Mouse (Mus musculus): ENCODE data around the gene Kcnip4.
A peak's percentile ranks its signal among the peaks of the same experiment; 100 is the strongest.

Gene Kcnip4

DNA sequence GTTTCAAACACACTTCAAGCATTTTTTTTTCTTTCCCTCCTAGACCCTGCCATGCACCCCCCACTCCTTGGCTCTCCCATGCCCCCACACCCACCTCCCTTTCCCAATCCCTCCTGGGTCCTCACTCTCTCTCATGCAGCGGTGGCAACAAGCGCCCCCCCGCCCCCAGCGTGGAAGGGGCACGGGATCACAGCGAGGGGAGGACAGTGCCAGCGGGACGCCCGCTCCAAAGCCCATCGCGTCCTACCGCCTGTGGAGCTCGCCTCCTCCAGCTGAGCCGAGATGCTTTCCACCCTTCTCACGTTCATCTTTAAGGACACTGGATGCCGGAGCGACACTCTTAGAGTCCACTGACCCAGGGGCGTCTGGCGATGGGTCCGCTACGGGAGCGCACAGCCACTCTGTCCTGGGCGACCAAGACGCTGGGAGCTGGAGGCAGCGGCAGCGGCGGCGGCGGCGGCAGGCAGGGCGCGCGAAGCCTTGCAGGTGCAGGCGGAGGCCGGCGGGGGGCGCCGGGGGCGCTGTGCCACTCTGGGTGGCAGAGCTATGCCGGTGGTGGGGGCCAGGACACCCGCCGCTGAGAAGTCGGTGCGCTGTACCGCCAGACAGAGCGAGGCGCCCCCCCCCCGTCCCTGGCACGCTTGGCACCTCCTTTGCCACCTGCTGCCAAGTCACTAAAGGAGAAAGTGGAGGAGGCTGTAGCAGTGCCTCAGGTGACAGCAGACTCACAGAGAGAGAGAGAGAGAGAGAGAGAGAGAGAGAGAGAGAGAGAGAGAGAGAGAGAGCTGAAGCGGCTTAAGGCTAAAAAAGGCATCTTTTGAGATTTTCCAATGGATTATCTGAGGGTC lies at the start of gene Kcnip4:
Kcnip4 (minus strand) TSS at position 514 of the 848 bp plus-strand sequence.
- DNase-seq: peak; percentile 16

DNA sequence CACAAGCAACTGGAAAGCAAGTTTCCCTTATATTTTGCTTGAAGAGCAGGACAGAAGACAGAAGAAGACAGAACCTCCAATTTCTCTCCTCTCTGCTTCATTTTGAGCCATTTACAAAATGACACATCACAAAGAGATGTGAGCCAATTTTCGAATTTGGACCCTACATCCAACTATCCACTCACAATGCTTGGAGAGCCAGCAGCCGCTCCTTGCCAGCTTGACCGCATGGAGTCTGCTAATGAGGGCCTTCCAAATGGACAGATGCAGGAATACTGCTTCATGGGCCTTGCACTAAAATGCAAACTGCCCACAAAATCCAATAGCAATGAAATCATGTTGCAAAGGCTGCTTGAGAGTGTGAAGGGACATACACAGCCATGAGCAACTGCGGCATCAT lies 47.2 kb upstream of the Kcnip4 start:
- no peak for DNase-seq

DNA sequence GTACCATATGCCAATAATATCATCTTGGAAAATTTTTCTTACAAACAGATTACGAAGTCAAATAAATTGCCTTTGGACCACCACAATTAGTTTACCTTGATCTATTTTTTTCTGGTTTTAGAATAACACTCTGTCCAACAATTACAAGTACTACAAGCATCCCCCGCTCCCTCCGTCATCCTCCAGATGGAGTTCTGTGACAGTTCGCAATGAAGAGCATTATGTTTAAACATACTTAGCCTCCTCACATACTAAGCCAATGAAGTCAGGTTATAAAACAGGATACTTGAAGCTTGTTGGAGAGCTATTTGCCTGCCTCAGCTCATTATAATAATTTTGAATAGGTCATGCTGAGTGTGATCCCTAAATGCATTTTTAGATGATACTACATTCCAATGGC lies 39.0 kb upstream of the Kcnip4 start:
- no peak for DNase-seq

DNA sequence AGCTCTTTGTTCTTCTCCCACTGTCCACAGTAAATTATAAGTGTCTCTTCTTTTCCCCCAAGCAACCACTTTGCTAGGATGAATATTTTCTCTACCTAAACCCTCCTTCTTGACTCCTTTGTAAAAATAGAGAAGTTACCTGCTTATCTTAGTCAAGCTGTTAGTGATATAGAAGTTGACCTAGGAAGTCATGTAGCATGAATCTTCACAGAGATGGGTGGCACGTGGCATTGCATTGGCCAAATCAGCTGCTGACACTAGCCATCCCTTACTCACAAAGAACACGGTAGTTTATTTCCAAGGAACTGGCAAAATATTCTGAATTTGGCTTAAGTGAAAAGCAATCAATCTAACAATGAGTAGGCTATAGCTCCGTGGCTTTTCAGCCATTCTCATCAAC lies 32.7 kb upstream of the Kcnip4 start:
- DNase-seq: no peak

DNA sequence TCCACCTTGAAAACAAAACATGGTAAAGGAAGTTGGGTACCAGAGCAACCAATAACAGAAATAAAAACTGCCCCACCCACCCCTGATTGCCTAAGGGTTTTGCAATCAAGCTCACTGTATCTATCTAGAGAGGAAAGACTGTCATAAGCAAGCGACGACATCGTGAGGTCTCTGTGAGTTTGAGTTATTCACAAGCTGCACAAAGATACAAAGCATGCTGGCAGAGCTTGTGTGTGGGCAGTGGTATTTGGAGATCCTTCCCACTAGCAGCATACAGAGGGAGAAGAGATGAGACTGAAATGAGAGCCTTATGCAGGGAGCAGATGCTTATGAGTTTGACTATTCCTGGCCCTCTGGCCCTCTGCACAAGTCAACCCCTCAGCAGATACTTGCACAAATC lies 23.2 kb upstream of the Kcnip4 start:
- no peak for DNase-seq

DNA sequence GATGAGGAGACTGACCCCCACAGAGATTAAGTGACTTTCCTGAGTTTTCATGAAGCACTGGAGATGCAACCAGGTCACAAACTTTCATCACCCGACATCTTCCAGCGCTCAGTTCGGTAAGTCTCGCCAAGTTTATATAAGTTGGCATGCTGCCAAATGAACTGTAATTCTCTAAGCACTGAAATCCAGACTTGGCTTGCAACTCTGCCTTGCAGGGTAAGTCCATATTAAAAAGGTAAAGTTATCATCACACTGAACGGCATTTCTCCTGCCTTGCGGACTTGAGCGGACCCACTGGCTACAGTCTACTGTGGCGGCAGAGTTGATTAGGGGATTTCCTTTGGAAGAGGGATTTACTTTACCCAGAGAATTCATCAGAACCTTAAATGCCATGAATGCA lies 4.7 kb upstream of the Kcnip4 start:
- DNase-seq: peak; percentile 10

DNA sequence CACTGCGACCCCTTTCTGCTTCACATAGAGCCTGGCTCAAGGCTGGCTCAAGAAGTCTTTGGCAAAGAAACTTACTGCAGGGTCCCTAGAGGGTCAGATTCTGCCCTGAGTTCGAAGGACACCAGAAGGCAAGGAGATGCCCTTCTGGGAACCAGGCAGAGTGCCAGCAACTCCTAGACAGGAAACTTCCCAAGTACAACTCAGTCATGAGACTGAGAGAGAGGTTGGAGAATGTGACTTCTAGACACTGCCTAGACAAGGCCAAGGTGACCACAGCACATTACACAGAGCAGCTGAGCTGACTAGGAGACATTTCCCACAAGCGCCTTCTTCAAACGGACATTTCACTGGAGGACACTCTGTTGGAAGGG lies 520 bp upstream of the Kcnip4 start:
- peak; percentile 33 for DNase-seq

DNA sequence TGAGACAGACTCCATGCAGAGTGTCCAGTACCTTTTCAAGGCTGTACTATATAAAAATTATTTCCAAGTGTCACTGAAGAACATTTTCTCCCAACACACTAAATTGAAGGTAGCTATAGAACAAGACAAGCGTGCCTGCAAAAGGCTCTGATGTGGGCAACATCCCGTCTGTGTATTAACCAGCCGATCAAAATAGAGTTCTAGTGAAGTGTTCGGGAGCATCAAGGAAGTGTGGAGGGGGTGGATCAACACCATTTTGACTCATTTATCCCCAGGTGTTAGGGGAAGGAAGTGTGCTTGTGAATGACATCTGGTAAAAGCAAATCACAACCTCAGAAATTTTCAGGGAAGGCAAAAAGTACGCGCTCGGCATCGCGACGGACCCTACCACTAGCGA lies 712 bp downstream of the Kcnip4 start:
- DNase-seq: no peak

DNA sequence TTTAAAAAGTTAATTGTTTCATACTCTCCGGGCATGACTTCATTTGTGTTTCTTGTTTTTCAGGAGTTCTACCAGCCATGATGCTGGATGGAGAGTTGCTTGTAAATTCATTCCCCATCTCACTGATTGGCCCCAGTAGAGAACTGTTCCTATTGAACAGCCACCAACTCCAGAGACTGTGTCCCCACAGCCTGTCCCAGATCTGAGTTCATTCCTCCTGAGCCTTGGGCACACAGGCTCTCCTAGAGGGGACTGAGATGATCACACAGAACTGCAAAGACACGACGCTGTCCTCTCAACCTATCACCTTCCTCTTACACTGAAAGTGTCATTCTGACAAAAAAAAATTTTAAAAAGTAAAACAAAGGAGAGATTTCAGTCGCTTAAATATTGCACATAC lies 1.7 kb downstream of the Kcnip4 start:
- no peak for DNase-seq

DNA sequence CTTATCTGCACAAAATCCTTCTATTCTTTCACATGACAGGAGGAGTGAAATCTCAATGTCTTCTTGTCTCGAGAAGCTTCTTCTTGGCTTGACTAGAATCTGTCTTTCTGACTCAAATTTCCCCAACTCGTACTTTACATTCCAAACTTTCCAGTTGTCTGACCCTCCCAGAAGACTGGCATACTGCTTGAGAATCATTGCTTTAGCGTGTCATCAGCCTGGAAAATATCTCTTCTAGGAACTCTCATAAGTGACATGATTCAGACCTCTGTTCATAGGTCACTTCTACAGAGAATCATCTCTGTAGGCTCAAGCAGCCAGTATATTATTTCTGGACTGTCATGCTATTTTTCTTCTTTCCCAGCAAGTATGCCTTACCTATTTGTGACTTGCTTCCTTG lies 26.0 kb downstream of the Kcnip4 start:
- no peak for DNase-seq

DNA sequence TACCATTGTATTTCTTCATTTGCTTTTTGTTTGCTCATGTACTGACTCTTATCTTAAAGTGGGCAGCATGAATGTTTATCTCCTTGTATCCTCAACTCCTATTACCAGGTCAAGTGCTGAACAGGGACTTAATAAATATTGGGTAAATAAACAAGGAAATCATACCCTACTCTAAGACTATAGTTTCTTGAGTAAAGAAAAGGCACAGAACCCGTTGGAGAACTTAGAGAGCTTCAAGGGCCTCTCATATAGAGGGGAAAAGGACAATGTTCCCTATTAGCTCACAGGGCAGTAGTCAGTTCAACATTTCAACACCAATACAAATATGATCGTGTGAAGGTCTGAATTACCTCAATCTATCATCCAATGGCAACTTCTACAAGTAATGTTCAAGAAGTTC lies 37.4 kb downstream of the Kcnip4 start:
- DNase-seq: no peak

DNA sequence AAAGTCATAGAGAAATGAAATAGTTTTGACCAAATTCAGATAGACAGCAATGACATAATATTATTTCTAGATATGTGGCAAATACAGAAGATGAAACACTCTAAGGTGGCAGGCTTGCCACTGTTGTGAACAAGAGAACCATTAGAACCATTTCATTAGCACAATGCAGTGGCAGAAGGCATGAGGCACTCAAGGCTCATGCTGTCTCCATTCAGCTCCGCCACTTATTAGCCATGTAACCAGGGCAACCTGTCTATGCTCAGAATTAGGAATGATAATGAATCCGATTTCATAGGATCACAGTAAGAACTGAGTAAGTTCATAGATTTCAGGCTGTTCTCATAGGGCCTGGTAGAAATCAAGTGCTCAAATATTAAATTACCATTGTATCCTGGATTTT lies 54.0 kb downstream of the Kcnip4 start:
- DNase-seq: no peak

DNA sequence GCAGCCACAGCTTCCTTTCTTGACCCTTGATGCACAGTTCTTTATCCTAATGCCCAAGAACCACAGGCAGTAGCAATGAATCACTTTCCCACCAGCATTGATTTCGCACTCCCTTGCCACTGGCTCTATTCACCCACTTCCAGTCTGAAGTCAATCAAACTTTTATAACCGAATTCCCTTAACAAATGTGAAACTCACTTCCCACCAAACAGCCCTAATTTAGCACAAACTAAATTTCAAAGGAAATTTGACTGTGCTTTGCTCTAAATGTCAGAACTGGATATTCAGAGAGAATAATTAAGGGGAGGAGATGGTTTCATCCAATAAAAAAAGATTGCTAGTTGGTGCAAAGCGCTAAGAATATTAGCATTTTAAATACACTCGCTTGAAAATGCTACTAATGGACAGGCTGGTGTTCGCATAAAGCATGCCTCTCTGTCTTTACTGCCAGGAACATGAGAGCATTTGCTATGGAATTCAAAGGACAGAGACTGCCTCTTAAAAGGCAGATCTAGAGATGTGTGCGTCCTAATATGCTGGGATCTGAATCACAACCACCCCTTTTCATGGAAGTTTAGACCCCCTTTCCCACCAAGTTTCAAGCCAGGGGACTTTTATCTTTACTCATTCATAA lies 63.9 kb downstream of the Kcnip4 start:
- DNase-seq: no peak

DNA sequence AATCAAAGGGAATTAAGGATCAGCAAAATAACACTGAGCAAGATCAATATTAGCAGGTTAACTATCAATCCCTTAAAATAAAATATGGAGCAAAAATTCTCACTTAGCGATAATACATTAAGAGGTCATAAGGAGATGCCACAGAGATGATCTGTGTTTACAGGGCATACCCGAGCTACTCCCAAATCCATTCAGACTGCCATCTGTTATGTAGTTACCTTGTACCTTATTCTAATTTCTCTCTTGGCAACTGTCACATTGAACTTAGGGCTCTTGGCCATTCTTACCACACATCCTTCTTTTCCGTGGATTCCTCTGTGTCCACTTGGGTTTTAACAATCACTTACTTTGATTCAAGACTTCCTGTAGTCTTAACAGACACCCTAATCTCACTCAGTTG lies 71.6 kb downstream of the Kcnip4 start:
- no peak for DNase-seq

DNA sequence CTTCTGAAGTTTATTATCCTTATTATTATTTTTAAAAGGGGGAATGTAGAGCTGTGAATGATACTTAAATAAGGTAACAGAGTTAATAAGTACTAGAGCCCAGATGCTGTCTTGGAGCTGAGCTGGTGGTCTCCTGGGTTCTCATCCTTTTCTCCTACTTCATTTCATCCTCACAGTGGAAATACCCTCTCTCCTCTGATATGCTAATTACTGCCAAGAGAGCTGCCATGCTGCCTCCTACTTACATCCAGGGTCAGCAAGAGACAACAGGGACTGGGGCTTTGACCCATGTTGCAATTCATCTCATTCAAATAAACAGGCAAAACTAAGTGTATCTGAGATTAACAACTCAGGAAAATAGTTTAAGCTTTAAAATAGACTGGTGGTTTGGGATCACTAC lies 73.4 kb downstream of the Kcnip4 start:
- DNase-seq: no peak

DNA sequence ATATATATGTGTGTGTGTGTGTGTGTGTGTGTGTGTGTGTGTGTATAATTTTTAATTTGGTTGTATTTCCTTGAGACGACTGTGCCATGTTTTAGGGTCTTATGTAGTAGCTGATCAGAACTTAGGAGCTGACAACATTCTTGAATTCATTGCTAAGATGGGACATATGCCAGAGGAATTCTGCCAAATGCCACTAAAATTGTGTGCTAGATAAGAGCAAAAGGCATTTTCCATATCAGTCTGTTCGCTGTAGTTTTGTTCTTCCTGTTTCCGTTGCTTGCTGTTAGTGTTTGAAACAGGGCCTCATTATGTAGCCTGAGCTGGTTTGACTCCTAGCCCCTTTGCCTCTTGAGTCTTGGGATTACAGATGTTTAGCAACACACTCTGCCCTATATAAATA lies 73.8 kb downstream of the Kcnip4 start:
- no peak for DNase-seq

DNA sequence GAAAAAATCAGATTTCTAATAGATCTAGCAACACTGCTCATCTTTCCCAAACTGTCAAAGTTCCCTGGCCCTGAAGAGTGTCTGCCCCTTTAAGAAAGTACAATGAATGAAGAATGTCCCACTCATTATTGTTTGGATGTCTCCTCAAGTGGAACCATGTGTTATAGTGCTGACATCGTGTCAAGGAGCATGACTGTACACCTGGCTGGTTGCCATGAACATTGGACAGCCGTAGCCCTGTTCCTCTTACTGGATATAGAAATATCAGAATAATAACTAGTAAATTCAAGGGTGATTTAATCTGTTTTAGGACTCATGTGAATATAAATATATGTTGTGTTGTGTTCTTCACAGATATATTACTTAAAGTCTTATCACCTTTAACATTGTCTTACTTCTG lies 87.5 kb downstream of the Kcnip4 start:
- no peak for DNase-seq

DNA sequence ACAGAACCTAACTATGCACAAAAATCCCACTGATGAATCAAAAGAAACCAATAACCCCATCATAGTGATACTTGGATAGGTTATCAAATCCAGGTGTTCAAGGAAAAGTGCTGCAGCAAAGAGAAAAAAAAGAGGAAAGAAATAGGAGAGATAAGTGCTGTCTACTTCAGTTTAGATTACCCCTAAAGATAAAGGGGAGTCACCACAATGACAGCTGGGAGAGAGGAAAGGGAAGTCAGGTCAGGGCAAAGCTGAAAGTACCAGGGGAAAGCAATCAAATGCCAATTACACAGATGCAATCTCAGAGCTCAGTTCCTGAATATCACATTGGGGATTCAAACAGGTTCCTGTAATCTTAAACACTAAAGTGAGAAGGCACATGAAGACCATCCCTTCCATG lies 97.0 kb downstream of the Kcnip4 start:
- no peak for DNase-seq

DNA sequence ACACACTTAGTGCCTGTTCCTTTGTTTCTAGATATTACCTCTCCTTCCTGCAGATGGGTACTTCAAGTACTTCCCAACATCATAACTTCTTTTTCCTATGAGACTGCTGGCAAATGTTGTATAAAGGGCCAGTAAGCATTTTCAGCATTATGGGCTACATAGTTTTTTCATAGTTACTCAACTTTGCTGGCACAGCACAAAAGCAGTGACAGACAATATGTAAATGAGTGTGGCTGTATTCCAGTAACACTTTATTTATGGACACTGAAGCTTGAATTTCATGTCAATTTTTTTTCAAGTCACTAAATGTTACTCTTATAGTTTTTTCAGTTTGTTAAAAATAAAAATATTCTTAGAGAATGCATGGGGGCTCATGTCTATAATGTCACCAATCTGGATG lies 105.0 kb downstream of the Kcnip4 start:
- no peak for DNase-seq

DNA sequence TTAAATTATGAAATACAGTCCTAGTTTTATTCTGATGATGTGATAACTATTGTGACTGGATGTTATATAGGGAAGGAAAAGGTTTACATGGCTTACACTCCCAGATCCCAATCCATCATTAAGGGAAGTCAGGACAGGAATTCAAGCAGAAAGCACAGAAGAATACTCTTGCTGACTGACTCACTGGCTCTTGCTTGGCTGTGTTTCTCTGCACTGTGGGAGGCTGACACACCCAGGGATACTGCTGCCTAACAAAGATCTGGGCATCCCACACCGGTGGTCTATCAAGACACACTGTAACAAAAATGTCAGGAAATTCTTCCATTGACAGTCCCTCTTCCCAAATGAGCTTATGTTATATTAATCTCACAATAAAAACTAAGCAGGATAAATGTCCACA lies 116.4 kb downstream of the Kcnip4 start:
- DNase-seq: no peak

DNA sequence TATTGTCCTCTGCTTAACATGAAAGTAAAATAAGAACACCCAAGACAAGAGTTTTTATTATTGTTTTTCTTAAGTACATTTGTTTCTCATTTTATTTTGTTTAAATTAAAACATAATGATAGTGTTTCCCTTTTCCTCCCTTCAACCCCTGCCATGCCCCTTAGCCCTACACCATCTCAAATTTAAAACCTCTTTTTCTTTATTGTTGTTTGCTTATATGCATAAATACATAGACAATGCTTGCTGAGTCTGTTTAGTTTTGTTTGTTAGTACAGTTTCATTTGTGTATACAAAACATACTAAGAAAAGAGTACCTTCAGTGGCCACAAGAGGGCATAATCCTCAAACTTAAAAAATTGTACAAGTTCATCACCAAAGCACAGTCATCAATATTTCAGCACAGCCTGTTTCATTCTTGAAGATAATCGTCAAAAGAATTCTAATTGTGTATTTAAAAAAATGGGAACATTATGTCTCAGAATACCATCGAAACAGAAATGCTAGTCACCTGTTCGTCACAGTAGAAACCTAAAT lies 154.1 kb downstream of the Kcnip4 start:
- peak; percentile 50 for DNase-seq

DNA sequence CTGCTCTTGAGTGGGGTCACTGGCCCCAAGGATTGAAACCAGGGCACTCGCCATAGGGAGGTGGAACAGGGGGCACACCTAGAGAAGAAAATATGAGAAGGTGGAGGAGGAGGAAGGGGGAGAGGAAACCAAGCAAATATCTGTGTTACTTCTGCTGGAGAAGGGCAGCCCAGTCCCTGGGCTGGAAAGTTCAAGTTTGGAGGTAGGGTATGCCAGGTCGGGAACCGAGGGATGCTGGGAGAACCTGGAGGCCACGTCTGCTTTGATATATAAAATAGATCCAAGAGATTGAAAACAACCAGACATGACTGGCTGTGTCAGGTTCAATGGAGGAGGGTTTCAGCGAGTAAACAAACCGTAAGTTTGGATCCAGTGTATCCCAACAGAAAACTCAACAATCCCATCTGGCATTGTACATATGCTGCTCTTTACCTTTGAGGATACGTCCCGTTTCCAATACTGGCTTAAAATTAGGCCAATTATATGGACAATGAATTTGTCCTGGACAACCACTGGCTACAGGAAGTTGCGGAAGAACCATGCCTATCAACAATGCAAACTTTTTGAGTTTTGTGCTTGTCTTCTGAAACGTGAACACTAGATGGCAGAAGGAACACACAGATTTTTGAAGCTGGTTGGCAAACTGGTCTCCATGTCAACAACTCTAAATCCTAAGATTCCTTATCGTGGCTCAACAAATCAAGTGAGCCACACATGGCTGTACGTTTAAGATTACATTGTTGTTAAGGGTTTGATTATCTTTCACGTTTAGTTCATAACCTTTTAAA lies 155.9 kb downstream of the Kcnip4 start:
- peak; percentile 47 for DNase-seq

DNA sequence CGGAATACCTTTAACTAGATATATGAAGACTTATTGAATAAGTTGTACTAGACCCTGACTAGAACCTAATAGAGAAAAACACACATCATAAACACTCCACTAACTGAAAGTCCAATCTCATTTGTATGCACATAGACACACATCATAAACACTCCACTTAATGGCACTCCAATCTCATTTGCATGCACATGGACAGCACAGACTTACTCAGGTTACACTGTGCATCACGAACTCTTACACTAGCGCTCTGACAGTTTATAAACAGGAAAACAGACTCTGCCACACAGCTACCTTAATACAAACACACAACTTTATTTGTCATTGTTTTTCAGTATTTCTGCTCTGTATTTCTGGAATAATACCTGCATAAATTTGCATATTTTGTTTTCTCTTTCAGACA lies 168.3 kb downstream of the Kcnip4 start:
- DNase-seq: no peak

DNA sequence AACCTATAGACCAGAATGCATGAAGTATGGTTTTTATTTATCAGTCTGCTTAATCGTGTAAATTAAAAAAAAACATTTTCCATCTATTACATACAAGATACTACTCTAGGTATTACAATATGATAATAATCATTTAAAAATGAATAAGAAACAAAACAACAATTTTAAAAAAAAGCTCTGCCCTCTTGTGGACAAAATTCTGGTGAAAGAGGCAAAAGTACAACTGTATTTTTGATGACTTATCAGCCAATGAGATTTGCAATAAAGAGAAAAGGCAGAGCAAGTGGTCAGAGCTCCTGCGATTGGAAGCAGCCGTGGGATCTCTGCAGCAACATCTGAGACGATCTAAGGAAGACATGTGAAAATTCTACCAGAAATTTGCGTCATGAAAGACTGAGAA lies 172.6 kb downstream of the Kcnip4 start:
- no peak for DNase-seq
